Mouse (Mus musculus) megakaryocyte-erythroid progenitor cell, adult 5 weeks (primary cell): ENCODE data around the gene Cep295. TPM values are rescaled to one million over a fixed set of nuclear protein-coding genes. Genes with fewer than 3 reads are reported as not detected.

Source experiments
- polyA plus RNA-seq: library from polyadenylated mRNA; stranded (reverse); fragments of >175 nt; gene quantifications from 2 replicates; pipeline ENCODE4 v1.2.3, GENCODE M21; 2012

The Cep295 gene
- polyA plus RNA-seq, result 3.8 and 4.0 TPM in 2 replicates

GRCm38 (mm10) chr9:15357484-15358275 is at the start of gene Cep295:
Cep295 (minus strand) TSS chr9:15357788.

DNA sequence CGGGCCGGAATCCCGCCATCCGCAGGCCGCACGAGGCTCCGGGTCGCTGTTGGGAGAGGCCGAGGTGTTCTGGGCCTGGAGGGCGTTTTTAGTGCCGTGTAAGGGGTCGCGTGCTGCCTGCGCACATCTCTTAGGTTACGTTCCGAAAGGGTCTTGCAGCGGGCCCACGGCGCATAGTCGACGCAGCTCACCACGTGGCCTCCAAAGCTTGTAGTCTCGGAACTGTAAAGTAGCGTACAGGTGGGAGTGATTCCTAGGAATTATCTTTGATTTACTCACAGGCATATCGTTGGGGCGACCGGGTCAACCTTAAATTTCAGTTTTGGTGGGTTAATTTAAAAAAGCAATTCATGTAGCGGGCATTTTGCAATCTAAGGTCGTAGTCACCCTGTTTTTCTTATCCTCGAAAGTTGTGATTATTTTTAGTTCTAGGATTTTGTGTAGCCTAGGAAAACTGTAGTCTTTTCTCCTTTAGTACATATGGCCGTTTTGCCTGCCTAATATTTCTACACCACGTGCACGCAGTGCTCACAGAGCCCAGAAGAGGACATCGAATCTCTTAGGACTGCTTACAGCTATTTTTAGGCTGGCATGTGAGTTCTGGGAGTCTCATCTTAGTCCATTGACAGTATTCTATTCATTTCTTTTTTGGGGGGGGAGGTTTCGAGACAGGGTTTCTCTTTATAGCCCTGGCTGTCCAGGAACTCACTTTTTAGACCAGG is 51.0 kb downstream of the Cep295 start, which contains the start of gene 4931406C07Rik:
TSS of gene 4931406C07Rik (minus strand) at position 51 of the 722 bp plus-strand sequence.

GRCm38 (mm10) chr9:15305503-15306397 is 51.8 kb downstream of the Cep295 start, which contains the start of gene Taf1d:
Taf1d (plus strand) TSS chr9:15306214.

DNA sequence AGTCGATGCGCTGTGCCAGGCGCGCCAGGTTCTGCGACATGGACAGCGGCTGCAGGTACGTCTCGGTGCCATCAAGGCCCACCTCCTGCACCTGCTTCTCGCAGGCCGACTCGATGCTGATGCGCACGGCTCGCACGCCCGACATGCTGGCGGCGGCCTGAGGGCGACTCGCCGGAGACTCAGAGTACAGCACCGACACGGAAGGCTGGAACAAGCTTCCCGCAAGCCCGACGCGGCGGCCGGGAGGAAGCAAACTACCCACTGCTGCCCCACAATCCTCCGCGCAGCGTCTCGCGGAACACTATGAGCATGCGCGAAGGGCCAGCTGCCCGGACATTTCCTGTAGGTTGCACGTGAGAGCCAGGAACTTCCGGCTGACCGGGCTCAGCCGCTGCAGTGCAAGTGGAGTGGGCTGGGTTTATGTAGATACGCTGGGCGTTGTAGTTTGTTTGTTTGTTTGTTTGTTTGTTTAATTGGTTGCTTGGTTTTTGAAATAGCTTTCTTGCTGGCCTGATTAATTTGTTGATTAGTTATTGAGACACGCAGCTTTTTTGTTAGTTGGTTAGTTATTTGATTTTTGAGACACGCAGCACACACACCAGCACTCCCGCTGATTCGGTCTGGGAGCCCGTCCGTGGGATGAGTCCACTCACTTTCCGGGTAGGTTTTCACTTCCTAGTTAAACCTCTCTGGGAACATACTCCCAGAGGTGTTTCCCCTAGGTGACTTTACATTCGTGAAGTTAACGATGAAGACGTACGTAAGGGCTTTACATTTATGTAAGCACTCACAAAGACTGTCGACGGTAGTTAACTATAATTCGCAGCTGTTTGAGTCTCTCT is 77.7 kb downstream of the Cep295 start, which contains the start of gene Med17:
TSS of gene Med17 (minus strand) at position 283 of the 842 bp plus-strand sequence.

Other genes starting within 250 kb of the Cep295 start
- not detected in 2 replicates for gene Hephl1, start 245.7 kb downstream of the Cep295 start, polyA plus RNA-seq
- gene Vstm5, start 118.7 kb downstream of the Cep295 start, polyA plus RNA-seq, result not detected in 2 replicates
- gene Med17, start 77.9 kb downstream of the Cep295 start, polyA plus RNA-seq, result 12.9 and 14.6 TPM in 2 replicates
- gene Taf1d, start 51.6 kb downstream of the Cep295 start, polyA plus RNA-seq, result 28.1 and 28.8 TPM in 2 replicates
- 1.5 and 1.9 TPM in 2 replicates for gene 4931406C07Rik, start 51.3 kb downstream of the Cep295 start, polyA plus RNA-seq
- gene Smco4, start 135.6 kb upstream of the Cep295 start, polyA plus RNA-seq, result 24.3 and 28.4 TPM in 2 replicates